Mouse (Mus musculus) kidney, postnatal 0 days (tissue): ENCODE results near the gene Coch. TPM values are rescaled to one million over a fixed set of nuclear protein-coding genes. Genes with fewer than 3 reads are reported as not detected.
"Not testable (repeated sequence)": the region's sequence is repeated elsewhere in the genome, so short reads cannot be mapped to it uniquely, and the experiment has no call there.

Experiments
- ATAC-seq: fragments of 200-750 bp; cut with Nextera tagmentation; replicated peaks from 2 replicates; pipeline ENCODE4 v1.8.0; 2017; ENCODE audit warnings: low read depth, moderate number of reproducible peaks, moderate TSS enrichment, moderate library complexity; ENCODE audit not compliant: low FRiP score
- DNase-seq: peaks from one replicate; pipeline ENCODE4 v3.0.0-alpha.2; 2016; ENCODE audit warnings: low spot score
- H3K27ac ChIP-seq: fragments of 300-500 bp; sonication (generic); 2 replicates; pipeline ENCODE4 v1.5.1; 2014; ENCODE audit warnings: mild to moderate bottlenecking
- H3K27me3 ChIP-seq: fragments of 300-500 bp; sonication (generic); 2 replicates; pipeline ENCODE4 v1.6.1; 2014; ENCODE audit warnings: low read length, mixed read lengths; ENCODE audit not compliant: insufficient read depth
- H3K36me3 ChIP-seq: fragments of 300-500 bp; sonication (generic); 2 replicates; pipeline ENCODE4 v1.6.1; 2014; ENCODE audit warnings: low read length, mixed read lengths; ENCODE audit not compliant: insufficient read depth
- H3K4me1 ChIP-seq: fragments of 300-500 bp; sonication (generic); replicated peaks from 2 replicates; pipeline ENCODE4 v1.6.1; 2014; ENCODE audit warnings: antibody characterized with exemption, low read length, mixed read lengths; ENCODE audit not compliant: insufficient read depth
- H3K4me2 ChIP-seq: fragments of 300-500 bp; sonication (generic); 2 replicates; pipeline ENCODE4 v1.6.1; 2014; ENCODE audit warnings: mild to moderate bottlenecking, low read length, moderate library complexity, mixed read lengths
- H3K4me3 ChIP-seq: fragments of 300-500 bp; sonication (generic); replicated peaks from 2 replicates; pipeline ENCODE4 v1.5.1; 2014; ENCODE audit warnings: low read depth, low read length
- H3K9ac ChIP-seq: fragments of 300-500 bp; sonication (generic); 2 replicates; pipeline ENCODE4 v1.6.1; 2014; ENCODE audit warnings: low read depth, low read length
- H3K9me3 ChIP-seq: fragments of 300-500 bp; sonication (generic); replicated peaks from 2 replicates; pipeline ENCODE4 v1.6.1; 2016; ENCODE audit warnings: low read length, inconsistent platforms, mixed read lengths
- CTCF ChIP-seq: IDR thresholded peaks from 2 replicates; pipeline ENCODE4 v1.5.1; 2016; ENCODE audit warnings: antibody characterized with exemption, low read depth, mild to moderate bottlenecking, moderate library complexity
- WGBS: fragments of 180-500 bp; shearing (Covaris S2); extraction: QIAGEN DNeasy Blood & Tissue Kit; methylation state at CpG from one replicate; pipeline ENCODE4 v1.1.7; 2014; 5-methylcytosine and 5-hydroxymethylcytosine counted together
- polyA plus RNA-seq: library from polyadenylated mRNA; unstranded; fragments of >200 nt; fragmentation: Nextera tagmentation; extraction: Ambion mirVana; gene quantifications from 2 replicates; pipeline ENCODE4 v1.2.1, GENCODE M21; 2015

Gene Coch
- polyA plus RNA-seq, 1 experiment from 2014 or later, result 1.9 TPM

DNA sequence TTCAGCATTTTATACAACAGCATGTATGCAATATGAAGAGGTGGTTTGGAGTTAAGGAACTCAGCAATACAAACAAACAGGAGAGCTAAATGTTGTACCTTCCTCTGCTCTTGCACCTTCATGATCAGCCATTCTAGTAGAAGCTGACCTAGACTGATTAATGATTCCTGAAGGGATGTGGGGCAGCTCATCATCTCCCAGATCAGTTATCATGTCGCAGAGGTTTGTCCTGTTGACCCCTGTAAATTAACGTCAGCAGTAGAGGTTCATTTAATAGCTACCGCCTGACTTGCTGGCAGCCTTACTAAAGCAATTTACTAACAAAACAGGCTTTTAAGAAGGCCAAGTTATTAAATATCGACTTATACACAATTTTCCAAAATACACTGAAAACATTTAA is 40.3 kb downstream of the Coch start:
- H3K9ac ChIP-seq, result no peak overlapping the region
- no peak overlapping the region for H3K27ac ChIP-seq
- no peaks in the 10 kb centered on the region for H3K27me3 ChIP-seq
- H3K4me2 ChIP-seq, result no peak overlapping the region
- H3K4me3 ChIP-seq, result no peak overlapping the region
- no peaks in the 10 kb centered on the region for H3K36me3 ChIP-seq
- no peak for DNase-seq
- ATAC-seq, result no peak
- no peaks in the 10 kb centered on the region for H3K4me1 ChIP-seq
- TF ChIP-seq CTCF, result no peak
- WGBS, result 58% methylated on average over 4 of the region's 4 CpGs
- H3K9me3 ChIP-seq, result no peaks in the 10 kb centered on the region

DNA sequence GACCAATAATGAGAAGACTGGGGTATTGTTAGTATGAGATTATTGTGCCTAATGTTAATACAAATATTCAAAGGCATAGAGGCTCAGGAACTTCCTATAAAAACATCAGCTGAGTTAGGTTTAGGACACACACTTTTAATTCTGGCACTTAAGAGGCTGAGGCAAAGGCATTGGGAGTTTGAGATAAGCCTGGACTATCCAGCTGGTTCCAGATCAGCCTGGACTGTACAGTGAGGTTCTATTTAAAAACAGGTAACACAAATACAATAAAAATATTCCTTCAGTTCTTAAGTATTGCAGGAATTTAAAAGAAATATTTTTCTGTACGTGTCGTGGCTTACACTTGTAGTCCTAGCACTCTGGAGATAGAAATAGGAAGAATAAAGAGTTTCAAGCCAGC is 43.1 kb downstream of the Coch start:
- DNase-seq, result no peak
- 0 out of 2 replicates have a peak, but pooled peaks cover 3% of the 10 kb centered on the region for H3K36me3 ChIP-seq
- no peak overlapping the region for H3K4me3 ChIP-seq
- H3K27ac ChIP-seq, result no peak overlapping the region
- no peak overlapping the region for H3K4me2 ChIP-seq
- WGBS, result 81% methylated on average over 2 of the region's 2 CpGs
- no peaks in the 10 kb centered on the region for H3K27me3 ChIP-seq
- no peak for TF ChIP-seq CTCF
- H3K9ac ChIP-seq, result no peak overlapping the region
- H3K9me3 ChIP-seq, result no peaks in the 10 kb centered on the region
- no peak for ATAC-seq
- H3K4me1 ChIP-seq, result no peaks in the 10 kb centered on the region

DNA sequence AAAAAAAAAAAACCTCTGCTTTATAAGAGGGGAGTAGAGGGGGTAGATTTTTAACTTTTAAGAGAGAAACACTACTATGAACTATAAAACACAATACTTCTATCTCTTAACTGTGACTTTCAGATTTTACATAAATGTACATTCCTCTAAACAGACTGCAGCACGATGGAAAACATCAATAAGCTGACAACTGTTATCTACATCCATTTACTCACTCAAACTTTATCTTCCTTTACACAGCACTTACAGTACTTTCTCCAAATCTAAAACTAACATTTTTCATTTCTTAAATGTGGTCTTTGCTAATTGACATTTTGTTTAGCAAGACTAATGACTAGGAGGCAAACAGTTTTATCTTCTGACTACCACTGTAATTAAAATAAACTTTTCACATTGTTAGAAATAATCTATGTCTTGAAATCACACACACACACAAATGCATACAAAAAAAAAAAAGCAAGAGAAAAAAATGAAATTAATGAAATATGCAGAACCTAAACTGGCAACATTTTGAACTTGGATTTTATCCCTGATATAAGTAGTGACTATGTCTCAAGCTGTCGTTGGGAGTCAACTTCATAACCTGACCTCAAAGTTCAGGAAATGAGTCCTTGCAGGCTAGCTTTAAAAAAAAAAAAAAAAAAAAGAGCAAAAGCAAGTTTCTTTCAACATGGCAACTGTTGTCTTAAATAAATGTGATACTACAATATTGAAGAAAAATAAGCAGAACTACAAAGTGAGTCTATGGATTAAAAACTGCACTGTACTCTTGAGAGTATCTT is 43.7 kb downstream of the Coch start:
- H3K9ac ChIP-seq, result no peak overlapping the region
- no peaks in the 10 kb centered on the region for H3K27me3 ChIP-seq
- H3K27ac ChIP-seq, result no peak overlapping the region
- no peak for DNase-seq
- H3K9me3 ChIP-seq, result no peaks in the 10 kb centered on the region
- no peak for TF ChIP-seq CTCF
- no peak overlapping the region for H3K4me2 ChIP-seq
- ATAC-seq, result no peak
- no peaks in the 10 kb centered on the region for H3K4me1 ChIP-seq
- H3K4me3 ChIP-seq, result no peak overlapping the region
- H3K36me3 ChIP-seq, result 0 out of 2 replicates have a peak, but pooled peaks cover 3% of the 10 kb centered on the region
- WGBS, result 44% methylated on average over 2 of the region's 2 CpGs

DNA sequence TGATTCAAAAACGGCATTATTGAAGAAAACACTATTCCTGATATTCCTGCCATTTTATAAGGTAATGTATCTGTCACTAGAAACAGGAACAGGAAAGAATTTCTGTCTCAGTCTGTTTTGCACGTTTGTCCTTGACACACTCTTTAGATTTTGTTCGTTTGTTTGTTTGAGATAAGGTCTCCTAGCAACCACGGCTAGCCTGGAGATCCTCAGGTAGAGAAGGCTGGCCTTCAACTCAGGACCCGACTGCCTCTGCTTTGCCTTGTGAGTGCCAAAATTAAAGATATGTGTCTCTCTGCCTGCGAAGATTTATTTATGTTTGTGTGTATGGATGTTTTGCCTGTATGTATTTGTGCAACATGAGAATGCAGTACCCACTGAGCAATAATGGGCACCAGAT is 48.7 kb downstream of the Coch start:
- ATAC-seq, result no peak
- no peak for DNase-seq
- no peak for TF ChIP-seq CTCF
- no peak overlapping the region for H3K4me2 ChIP-seq
- H3K4me3 ChIP-seq, result no peak overlapping the region
- H3K36me3 ChIP-seq, result 0 out of 2 replicates have a peak, but pooled peaks cover 3% of the 10 kb centered on the region
- no peak overlapping the region for H3K9ac ChIP-seq
- H3K9me3 ChIP-seq, result no peaks in the 10 kb centered on the region
- WGBS, result 55% methylated on average over 6 of the region's 6 CpGs
- H3K27me3 ChIP-seq, result no peaks in the 10 kb centered on the region
- no peak overlapping the region for H3K27ac ChIP-seq
- no peaks in the 10 kb centered on the region for H3K4me1 ChIP-seq

DNA sequence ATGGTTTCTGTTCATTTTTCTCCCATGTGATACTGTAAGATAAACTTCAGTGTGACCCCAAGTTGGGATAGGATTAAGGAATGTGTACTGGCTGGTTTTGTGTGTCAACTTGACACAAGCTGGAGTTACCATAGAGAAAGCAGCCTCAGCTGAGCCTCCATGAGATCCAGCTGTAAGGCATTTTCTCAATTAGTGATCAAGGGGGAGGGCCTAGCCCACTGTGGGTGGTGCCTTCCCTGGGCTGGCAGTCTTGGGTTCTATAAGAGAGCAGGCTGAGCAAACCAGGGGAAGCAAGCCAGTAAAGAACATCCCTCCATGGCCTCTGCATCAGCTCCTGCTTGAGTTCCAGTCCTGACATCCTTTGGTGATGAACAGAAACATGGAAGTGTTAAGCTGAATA is 56.3 kb downstream of the Coch start:
- H3K27ac ChIP-seq, H3K4me2 ChIP-seq, H3K4me1 ChIP-seq, H3K9me3 ChIP-seq, H3K9ac ChIP-seq, H3K4me3 ChIP-seq, H3K27me3 ChIP-seq, ATAC-seq, DNase-seq: not testable (repeated sequence)
- peaks cover 15% of the 10 kb centered on the region; the same call in 1 of the 2 replicates for H3K36me3 ChIP-seq

Other genes with a start within 250 kb of the Coch start
- gene G2e3, start 245.3 kb upstream of the Coch start, polyA plus RNA-seq, result 19.0 and 19.6 TPM in 2 replicates
- gene Scfd1, start 215.8 kb upstream of the Coch start, polyA plus RNA-seq, result 83.9 and 85.1 TPM in 2 replicates
- 37.9 and 48.3 TPM in 2 replicates for gene Ap4s1, start 97.7 kb downstream of the Coch start, polyA plus RNA-seq
- 44.1 and 46.3 TPM in 2 replicates for gene Strn3, start 98.6 kb downstream of the Coch start, polyA plus RNA-seq
- gene Hectd1, start 236.2 kb downstream of the Coch start, polyA plus RNA-seq, result 28.1 and 30.9 TPM in 2 replicates